Mouse (Mus musculus) lung, postnatal 14 days (tissue): ENCODE data around the gene Abcg8.

ENCODE experiments used
- DNase-seq: peaks from one replicate; pipeline ENCODE4 v3.0.0; 2021

Gene Abcg8

DNA sequence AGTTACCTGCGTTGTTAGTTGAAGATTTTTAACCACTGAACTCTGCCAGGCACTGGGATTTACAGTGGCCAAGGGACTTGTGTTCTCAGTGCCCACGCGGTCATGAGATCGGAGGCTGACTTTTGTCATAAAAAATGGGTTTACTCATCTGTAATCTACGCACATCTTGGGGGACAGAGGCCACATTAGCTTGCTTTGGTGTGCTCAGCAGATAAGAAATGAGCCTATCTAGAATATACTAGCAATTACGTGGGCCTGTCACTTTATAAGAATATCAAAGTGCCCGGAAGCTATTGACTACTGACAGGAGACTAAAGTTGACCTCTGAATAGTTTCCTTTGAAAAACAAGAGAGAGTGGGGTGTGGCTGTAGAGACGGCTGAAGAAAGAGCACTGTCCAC, 17.2 kb upstream of the Abcg8 start:
- no peak for DNase-seq

DNA sequence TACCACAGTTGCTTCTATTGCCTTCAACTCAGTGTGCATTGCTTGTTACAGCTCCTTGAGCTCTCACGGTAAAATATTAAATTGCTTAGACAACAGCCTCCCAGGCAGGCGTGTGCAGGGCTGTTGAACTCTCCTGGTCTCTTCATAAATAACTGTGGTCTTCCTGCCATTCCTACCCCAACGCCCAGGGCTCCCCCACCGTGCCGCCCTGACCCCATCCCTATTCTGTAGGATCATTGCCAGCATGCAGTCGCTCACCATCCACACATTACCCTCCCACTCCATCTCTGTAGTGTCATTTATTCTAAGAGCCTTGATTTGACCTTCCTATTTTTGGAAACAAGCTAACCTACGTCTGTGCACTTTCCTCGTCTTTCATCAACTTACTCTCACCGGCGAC, 11.0 kb upstream of the Abcg8 start:
- no peak for DNase-seq

DNA sequence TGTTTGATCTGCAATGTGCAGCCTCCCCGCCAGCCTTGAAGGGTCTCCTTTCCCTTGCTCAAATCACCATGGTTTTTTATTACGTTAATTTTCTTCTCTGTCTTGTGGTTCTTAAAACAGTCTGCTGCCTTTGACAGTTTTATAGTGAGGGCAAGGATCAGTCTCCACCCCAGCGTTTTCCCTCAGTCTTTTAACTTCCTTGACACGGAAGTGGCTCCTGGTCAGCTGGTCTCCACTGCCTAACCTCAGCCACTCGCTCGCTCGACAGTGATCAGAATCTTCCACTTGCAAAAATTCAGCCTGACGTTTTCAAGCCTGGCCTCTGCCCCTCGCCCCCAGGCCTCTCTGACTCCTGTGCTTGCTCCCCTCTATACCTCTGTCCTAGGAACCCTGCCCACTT, 10.4 kb upstream of the Abcg8 start:
- no peak for DNase-seq

DNA sequence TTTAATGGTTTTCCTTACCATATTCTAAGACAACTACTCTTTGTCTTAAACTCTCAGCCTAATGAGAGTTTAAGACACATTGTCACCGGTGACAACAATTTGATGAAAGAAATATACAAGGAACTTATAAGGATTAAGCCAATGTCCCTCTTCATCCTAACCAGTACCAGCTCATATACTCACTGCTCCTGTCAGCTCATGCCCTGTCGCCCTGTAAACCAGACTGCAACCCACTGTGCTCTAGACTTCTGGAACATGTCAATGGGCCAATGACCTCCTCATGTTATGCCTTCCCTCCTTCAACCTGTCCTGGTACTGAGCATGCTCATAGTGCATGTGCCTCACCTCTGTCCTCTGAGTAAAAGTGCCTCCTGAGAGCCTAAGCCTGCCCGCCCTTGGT, 8.3 kb upstream of the Abcg8 start:
- DNase-seq = no peak

DNA sequence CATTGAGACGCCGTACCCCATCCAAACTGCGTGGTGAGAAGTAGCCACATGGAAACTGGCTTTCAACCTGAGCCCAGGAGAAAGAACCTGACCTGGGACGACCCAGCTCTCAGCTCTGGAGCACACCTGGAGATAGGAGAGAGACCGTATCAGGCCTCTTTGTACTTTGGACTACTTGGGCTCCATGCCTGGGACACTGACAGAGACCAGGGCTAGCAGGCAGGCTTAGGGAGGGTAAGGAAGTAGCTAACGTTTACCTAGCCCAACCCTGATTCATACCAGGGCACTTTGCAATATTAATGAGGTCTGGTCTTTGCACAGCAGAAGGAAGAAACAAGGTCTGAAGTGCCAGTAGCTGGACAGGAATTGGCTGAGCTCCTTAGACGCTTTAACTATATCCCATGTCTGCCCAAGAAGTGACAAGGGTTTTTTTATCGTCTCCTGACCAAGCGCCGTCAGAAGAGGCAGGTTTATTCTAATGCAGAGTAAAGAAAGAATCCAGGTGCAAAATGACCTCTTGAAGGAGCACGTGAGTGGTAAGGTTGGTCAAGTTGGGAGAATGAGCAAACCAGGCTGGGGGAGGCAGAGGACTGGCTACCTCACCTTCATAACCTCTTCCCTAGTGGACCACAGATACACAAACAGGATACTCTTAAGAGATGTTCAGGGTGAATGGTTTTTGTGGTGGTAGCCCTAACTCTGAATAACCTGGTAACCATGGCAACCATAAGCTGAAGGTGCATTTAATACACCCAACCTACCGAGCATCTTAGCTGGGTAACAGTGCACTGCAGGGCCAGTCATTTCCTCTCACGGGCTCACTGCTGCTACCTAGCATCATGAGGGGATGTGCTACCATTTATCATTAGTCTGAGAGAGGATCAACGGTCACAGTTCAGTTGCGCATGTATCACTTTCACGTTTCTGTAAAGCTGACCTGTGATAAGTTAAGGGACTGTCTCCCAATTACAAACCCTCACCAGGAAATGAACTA, 3.4 kb upstream of the Abcg8 start:
- no peak for DNase-seq

DNA sequence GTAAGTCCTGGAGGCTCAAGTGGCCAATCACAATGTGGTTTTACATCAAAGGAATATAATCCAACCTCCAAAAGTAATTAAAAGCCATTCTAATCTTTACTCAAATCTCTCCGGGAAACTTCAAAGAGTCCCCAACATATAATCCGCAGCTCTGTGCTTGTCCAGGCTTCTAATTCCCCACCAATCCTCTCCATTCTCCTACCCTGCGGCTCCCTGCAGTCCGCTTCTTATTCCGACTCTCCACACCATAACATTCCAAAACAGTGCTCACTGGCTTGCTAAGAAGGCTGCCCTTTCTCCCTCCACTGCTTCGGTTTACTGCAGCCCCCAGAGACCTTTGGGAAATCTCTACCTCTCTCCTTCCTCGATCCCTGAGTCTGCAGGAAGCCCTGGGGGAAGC, 2.1 kb upstream of the Abcg8 start:
- no peak for DNase-seq

DNA sequence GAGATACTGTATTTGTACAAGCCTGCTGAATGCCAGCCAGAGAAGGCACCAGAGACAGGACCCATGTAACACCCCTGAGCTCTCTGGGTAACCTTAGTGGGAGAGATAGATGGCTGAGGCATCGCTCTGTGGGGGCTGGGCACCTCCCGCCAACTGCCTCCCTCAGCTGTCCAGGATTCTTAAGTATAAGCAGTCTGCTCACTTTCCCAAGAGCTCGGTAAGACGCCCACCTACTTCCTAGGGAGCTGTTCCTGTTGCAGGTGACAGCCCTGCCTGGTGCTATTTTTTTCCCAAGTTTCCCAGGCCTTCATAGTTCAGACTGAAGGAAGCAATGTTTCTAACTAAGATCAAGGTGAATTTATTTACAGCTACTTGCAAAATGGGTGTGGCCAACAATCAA, 898 bp upstream of the Abcg8 start:
- DNase-seq = no peak

DNA sequence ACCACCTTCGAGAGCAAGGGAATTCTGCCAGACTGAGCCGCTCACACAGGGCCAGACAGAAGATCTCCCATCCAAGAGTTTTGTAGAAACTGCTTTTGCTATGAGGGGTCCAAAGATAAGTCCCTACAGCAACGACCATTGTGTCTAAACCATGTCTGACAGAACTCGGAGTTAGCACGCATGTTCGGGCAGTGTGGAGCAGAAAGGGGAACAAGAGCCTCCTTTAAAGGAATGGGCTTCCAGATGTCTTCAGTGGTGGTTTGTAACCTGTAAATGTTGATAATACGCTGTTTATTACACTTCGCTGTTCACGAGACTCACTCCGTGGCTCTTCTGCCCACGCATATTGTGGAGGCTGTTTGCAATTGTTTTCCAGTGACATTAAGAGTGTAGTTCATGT, 1.5 kb downstream of the Abcg8 start:
- DNase-seq = no peak

DNA sequence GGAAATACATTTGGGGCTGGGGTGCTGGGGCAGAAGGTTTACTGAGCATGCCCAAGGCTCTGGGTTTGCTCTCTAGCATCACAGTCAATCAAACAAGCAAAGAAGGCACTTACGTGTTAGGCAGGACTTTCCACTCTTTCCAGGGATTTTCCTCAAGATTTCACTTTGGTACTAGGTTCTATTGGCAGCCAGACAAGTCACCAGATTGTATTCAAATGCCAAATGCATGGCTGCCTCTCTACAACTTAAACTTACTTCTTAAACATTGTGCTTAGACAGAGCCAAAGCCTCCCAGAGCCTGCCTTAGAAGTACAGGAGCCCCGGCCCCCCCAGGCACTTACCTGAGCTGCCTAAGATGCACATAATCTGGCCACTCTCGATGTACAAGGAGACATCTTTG, 5.6 kb downstream of the Abcg8 start:
- DNase-seq = no peak

DNA sequence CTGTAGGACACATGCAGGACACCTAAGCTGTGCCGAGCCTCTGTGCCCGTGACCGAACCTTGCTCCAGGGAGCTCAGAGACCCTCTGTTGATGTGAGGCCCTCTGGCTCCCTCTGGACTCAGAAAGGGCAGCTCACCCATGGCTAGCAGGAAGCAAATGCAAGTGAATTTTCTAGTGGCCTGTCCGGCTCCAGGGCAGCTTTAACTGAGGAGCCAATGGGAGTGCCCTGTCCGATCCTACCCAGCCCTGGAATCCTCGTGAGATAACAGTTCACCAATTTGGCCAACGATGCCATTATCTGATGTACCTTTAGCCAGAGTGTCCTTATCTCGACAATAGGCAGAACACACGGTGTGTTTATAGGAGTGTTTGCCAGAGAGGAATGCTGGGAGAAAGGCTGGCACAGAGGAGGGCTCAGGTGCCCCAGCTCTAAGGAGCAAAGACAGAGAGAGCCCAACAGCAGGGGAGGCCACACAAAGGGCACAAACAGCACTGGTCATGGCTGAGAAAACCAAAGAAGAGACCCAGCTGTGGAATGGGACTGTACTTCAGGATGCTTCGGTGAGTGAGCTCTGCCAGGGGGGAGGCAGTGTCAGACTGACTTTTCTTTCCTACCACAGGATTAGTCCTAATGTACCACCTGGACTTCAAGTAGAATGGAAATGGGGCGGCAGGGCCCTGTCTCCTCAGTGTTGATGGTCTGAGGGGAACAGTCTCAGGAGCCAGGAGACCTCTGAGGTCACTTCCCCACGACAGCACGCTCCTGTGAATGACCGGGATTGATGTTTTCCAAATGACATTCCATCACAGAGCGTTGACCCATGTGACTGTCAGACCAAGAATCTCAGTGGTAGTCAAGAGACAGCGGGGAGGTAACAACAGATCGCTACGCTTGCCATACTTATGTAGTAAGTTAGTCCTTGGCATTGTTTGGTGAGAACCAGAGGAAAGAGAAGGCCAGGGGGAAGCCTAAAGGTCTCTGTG, 6.9 kb downstream of the Abcg8 start, which contains the start of gene Abcg5:
Gene Abcg5, minus strand, starts transcription at position 278 of the 984 bp plus-strand sequence.
- no peak for DNase-seq

DNA sequence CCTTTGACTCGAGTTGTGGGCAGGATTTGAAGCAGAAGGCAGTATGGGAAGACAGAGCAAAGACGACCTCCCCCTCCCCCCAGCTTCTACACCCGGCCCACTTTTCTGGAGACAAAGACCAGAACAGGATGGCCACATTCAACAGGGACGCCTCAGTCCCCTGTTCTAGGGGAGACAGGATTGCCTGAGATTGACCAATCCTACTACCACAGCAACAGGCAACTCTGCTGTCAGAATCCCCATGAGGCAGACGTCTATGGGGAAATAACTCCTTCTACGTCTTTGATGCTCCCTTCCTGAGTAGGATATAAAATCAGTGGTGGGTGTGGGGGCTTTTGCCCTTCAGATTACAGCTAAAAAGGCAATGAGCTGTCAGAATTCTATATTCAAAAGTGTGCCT, 8.2 kb downstream of the Abcg8 start:
- DNase-seq = no peak

DNA sequence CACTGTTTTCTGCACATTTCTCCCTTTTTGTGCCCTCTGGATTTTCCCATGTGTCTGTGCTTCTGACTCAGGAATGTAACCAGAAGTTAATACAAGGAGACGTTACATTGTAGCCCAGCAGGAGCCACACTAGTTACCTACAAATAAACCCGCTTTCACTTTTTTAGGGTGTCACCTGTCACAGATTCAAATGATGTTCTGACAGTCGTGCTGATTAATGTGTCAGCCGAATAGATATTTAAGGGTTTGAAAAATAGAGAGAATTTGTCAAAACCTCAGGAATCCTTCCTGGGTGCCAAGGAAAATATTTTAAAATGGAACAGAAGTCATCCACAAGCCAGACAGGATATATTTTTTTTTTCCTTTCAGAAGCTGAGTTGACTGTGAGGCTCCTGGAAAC, 9.2 kb downstream of the Abcg8 start:
- DNase-seq = no peak

DNA sequence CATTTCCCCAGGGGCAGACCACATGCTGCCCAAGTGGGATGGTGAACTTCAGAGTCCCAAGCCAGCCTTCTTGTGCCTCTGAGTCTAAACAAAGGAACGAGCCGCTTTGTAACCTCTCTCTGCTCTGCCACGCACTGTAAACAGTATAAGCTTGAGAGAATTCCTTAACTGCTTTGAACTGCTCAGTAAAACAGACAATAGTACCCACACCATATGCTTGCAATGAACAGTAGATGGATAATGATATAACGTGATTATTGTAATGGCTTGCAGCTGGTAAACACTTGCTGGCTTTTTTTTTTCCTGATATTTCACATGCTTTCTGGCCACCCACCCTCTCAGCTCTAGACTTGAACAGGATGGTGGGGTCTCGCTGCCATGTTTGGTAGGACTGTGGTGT, 11.9 kb downstream of the Abcg8 start:
- no peak for DNase-seq

DNA sequence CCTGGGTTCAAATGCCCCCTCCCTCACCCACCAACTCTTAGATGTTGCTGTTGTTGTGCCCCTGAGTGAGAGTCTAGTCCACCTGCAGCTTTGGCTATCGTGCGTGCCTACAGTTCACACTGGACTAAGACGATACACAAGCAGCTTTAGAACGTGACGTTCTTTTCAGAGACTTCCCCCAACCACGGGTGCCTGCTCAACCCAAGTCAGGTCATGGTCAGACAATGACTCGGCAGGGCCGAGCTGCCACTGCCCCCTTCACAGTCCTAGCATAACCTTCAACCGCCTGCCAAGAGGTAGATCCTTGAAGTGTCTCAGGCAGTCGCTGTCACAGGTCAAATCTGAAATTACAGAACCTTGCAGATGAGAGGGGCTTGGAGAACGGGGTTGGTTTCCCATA, 12.7 kb downstream of the Abcg8 start:
- no peak for DNase-seq

DNA sequence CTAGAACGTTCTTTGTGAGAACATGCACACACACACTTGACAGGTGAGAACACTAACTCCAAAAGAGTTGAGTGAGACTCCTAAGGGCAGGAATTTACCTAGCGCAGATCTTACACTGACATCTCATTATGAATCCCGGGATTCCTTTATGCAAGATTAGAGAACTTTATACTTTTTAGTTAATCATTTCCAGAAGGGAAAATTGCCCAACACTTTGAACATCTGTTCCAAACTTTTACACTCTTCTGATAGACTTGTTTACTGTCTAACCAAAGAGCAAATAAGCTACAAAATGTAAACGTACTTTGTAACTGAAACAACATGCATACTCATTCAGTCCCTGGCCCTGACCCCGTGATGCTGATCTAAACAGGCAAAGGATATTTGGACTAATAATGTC, 13.2 kb downstream of the Abcg8 start:
- DNase-seq = no peak

DNA sequence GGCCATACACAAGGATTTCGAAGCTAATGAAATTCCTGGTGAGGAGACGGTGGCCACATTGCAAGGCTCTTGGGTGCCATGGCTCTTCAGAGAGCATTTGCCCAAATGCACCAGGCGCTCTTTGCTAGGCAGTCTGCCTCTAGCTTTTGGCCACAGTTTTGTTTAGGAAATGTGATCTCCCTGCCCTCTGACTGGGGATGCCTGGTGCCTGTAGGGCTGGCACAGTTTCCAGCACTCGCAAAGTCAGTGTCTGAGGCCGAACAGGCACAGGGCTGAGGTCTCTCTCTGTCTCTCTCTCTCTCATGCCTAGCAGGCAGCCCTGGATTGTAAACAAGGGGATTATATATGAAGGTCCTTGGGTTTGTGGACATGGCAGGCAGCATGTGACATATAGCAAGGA, 14.0 kb downstream of the Abcg8 start:
- no peak for DNase-seq

DNA sequence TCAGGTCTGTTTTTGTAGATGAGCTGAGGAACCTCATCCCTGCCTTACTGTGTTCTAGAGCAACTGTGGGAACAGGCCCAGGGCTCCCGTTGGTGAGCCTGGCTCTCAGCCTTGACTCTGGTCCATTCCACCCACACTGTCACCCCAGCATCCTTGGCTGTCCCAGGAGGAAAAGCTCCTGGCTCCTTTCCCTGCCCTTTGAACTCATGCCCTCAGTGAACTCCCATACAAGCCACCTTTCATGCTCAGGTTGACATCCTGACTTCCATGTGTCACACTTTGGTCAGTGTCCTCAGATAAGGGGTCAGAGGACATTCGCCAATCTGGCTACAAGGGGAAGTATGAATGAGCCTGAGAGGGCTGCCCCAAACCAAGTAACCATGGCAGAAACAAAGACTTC, 17.6 kb downstream of the Abcg8 start:
- DNase-seq = no peak

DNA sequence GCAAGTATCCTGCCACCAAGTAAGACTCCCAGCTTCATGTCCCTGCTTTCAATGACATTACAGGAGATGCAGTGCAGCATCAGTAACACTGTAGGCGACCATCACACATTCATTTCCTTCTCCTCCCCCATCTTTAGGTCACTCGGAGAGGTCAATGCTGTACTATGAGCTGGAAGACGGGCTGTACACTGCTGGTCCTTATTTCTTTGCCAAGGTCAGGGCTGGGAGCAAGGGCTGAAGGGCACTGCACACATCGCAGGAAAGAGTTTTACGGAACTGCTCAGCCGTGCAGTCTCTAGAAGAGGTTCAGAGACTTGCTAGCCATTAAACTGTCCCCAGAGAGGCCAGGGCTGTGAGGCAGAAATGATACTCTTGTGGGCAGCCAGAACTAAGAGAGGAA, 20.4 kb downstream of the Abcg8 start:
- no peak for DNase-seq

DNA sequence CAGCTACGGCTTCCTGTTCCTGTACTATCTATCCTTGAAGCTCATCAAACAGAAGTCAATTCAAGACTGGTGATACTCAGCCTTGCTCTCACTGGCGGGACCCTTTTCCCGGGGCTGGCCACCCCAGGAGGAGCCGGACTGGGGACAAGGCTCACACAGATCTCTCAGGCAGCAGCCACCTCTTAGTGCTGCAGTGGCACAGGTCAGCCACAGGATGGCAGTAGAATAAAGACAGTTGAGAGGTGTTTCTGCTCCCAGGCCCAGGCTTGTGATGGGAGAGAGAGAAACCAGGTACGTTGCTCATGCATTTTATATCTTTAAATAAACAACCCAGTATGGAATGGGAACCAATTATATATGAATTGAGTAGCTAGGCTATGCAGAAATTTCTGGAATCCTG, 22.6 kb downstream of the Abcg8 start:
- DNase-seq = peak; percentile 56

DNA sequence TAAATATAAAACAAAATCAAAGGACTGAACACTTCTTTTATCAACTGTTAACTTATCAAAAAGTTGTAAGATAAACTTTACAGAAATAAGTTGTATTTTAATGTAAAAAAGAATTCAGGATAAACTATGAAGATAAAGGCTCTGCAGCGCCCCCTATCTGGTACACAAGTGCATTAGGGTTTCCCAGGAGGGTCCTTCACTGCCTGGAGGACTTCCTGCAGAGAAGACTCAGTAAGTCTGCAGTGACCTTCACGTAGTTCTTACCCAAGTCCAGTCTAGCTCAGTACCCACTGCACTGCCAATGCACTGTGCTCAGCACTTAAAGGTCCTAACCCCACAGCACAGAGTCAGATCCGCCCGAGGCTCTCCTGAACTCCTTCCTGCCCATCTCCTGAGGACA, 31.3 kb downstream of the Abcg8 start:
- no peak for DNase-seq

DNA sequence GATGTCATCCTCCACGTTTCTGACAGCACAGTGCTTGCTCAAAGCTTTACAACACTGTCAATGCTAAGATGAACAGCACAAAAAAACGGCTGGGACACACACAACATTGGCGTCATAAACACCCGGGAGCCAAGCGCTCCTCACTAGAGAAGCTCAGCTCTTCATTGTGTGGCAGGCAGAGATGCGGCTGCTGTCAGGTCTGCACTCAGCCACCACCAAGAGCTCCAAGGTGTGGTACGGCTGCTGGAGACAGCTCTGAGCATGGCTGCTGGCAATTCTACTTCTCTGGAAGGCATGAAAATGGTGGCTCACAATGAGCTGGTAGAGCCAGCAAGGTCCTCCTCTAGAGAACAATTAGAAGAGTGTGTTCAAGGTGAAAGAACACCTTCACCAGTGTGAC, 32.7 kb downstream of the Abcg8 start:
- no peak for DNase-seq

DNA sequence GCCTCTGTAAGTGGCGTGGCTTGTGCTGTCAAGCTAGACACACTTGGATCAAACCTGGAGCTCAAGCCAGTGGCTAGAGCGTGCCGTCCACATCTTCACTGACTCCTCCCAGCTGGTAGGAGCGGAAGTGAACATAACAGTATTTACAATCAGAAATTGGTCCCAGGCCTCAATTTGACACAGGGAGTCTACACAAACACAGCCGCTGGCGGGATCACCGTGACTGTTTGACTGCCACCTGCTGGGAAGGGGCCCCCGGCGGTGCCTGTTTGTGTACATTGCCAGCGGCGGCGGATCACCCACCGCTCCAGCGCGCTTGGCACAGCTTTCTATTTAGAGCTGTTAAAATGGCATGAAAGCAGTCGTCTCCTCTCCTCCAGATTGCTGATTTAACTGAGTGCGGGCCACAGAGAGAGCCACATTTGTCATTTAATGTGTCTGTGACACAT, 33.3 kb downstream of the Abcg8 start:
- peak; percentile 39 for DNase-seq

DNA sequence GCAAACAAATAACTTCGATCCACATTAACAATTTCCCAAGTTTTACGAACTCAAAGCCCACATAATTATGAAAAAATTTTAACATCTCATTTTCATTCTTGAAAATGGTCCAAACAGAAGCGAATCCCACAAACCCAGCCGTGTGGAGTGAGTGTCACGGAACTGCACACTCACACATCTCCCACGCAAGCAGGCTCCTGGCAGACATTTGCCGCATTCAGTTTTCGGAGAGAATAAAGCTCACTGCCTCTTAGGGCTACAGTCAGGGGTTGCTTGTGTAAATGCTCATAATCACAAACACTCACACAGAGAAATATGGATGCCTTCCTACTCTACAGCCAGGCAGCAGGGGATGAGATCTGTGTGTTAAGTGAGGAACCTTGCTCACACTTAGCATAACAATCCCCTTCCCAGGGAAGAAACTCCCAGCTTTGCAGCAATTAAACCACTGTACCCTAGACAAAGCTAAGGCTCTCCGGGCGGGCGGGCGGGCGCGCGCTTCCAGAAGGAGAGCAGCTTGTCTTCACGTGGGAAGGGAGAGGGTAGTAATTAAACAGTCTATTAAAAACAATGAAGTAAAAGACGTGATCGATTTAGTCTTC, 37.6 kb downstream of the Abcg8 start:
- no peak for DNase-seq
